Comparison of ENCODE assay signal across 7 mouse cellular contexts in the genomic region with DNA sequence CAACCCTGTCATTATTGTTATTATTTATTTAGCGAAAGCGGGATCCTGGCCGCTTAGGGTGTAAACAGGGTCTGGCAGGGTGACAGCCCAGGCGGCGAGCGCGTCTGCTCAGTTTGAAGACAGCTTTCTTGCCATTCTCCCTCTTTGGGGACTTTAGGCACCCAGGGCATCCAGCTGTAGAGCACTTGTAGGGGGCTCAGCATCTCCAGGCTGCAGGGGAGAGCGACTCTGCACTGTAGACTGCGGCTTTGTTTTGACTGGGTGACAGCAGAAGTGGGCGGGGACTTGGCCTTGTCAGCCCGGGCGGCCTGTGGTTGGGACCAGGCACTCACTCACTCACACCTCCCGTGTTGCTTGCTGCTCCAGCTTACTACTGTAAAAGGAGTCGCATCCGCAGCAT. TPM values are rescaled to one million over a fixed set of nuclear protein-coding genes. Genes with fewer than 3 reads are reported as not detected.
A peak's percentile ranks its signal among the peaks of the same experiment; 100 is the strongest.
DNase-seq lines count a peak whose midpoint lies in the region; ATAC-seq and TF ChIP-seq lines count a peak whose summit lies in the region.

No protein-coding gene starts in this region.

- ATAC-seq in limb, embryonic 12.5 days (ENCODE audit: insufficient number of reproducible peaks, insufficient read depth, low FRiP score, low TSS enrichment, low read depth), result peak; percentile 76; the same call in 1 of the 2 replicates
- ATAC-seq in midbrain, embryonic 13.5 days, result peak; percentile 92

- peak; percentile 70 to 75 for DNase-seq in adrenal gland, adult 18-20 months (ENCODE audit: low spot score in 2 of 2)
- DNase-seq in gastrocnemius, postnatal 14 days, result peak; percentile 85
- peak; percentile 91 for DNase-seq in induced T-regulatory cell, adult 2 months (ENCODE audit: low read depth)
- peak; percentile 79 for DNase-seq in spleen, adult 12 weeks (ENCODE audit: low spot score)

- no peaks in the 10 kb centered on the region for H3K36me3 ChIP-seq in limb, embryonic 12.5 days
- no peaks in the 10 kb centered on the region for H3K36me3 ChIP-seq in midbrain, embryonic 13.5 days

- WGBS in limb, embryonic 12.5 days, result 0% methylated on average over 15 of the region's 15 CpGs
- 1% methylated on average over 15 of the region's 15 CpGs for WGBS in midbrain, embryonic 13.5 days

- intact Hi-C loops in gastrocnemius, postnatal 14 days (cut with DNase I; ENCODE audit: low total_unique reads), result no loop called here

- H3K4me2 ChIP-seq in limb, embryonic 12.5 days, result peak overlapping the region; percentile 98
- peak overlapping the region; percentile 93 for H3K4me2 ChIP-seq in midbrain, embryonic 13.5 days (replicated peaks)

- H3K4me1 ChIP-seq in cortical plate, adult 2 months (ENCODE audit: control insufficient read depth, insufficient read depth, low read length), result no peaks in the 10 kb centered on the region; the same call in 1 of the 2 replicates
- peaks cover 21% of the 10 kb centered on the region for H3K4me1 ChIP-seq in limb, embryonic 12.5 days (replicated peaks)
- H3K4me1 ChIP-seq in midbrain, embryonic 13.5 days (replicated peaks), result peaks cover 30% of the 10 kb centered on the region

- no peaks in the 10 kb centered on the region for H3K9me3 ChIP-seq in limb, embryonic 12.5 days
- H3K9me3 ChIP-seq in midbrain, embryonic 13.5 days, result no peaks in the 10 kb centered on the region

- peak overlapping the region; percentile 33 for H3K27ac ChIP-seq in cortical plate, adult 2 months (ENCODE audit: insufficient read depth, low read length)
- H3K27ac ChIP-seq in limb, embryonic 12.5 days, result peak overlapping the region; percentile 87; the same call in 1 of the 2 replicates
- peak overlapping the region; percentile 97 for H3K27ac ChIP-seq in midbrain, embryonic 13.5 days

- TF ChIP-seq POLR2A in cortical plate, adult 2 months (IDR thresholded peaks at IDR 0.05; ENCODE audit: extremely low read depth, insufficient read depth, low read length), result peak; percentile 40; the same call in 1 of the 2 replicates

- no peak for TF ChIP-seq CTCF in cortical plate, adult 2 months (IDR thresholded peaks at IDR 0.05; ENCODE audit: extremely low read depth, insufficient read depth, low read length)

- peak overlapping the region; percentile 95 for H3K9ac ChIP-seq in limb, embryonic 12.5 days (replicated peaks)
- H3K9ac ChIP-seq in midbrain, embryonic 13.5 days (replicated peaks), result peak overlapping the region; percentile 94

- no peaks in the 10 kb centered on the region for H3K27me3 ChIP-seq in limb, embryonic 12.5 days
- H3K27me3 ChIP-seq in midbrain, embryonic 13.5 days, result no peaks in the 10 kb centered on the region

- peak overlapping the region; percentile 84 for H3K4me3 ChIP-seq in cortical plate, adult 2 months (ENCODE audit: insufficient read depth, low read length)
- peak overlapping the region; percentile 88 for H3K4me3 ChIP-seq in limb, embryonic 12.5 days (replicated peaks)
- peak overlapping the region; percentile 86 for H3K4me3 ChIP-seq in midbrain, embryonic 13.5 days (replicated peaks)

RNA-seq across cellular contexts. Expression of gene Kat2b, which starts 1.5 kb away (rescaled TPM):
- total RNA-seq in adrenal gland, adult 18-20 months (2021), result 10 to 100 TPM; 50.8 to 85.6 TPM
- polyA plus RNA-seq in cortical plate, adult 2 months (2012; rRNA removed), result 11.0 and 12.2 TPM in 2 replicates
- 10 to 100 TPM; 31.5 to 40.9 TPM for total RNA-seq in gastrocnemius, postnatal 14 days (2021)
- 2.3 and 2.7 TPM in 2 replicates for polyA plus RNA-seq in limb, embryonic 12.5 days (2016; fragmentation: Nextera tagmentation; extraction: Ambion mirVana)
- polyA plus RNA-seq in midbrain, embryonic 13.5 days (2015; fragmentation: Nextera tagmentation; extraction: Ambion mirVana), result 5.0 and 7.6 TPM in 2 replicates

RNA-seq across cellular contexts. Expression of gene Pp2d1, which starts 28.9 kb away (rescaled TPM):
- total RNA-seq in adrenal gland, adult 18-20 months (2021), result not detected
- polyA plus RNA-seq in cortical plate, adult 2 months (2012; rRNA removed), result 0.04 TPM in 1 of 2 replicates, not detected in the other
- total RNA-seq in gastrocnemius, postnatal 14 days (2021), result not detected
- polyA plus RNA-seq in limb, embryonic 12.5 days (2016; fragmentation: Nextera tagmentation; extraction: Ambion mirVana), result 0.26 and 0.33 TPM in 2 replicates
- polyA plus RNA-seq in midbrain, embryonic 13.5 days (2015; fragmentation: Nextera tagmentation; extraction: Ambion mirVana), result 0.42 and 0.63 TPM in 2 replicates

Comparison
In these comparisons a context has a peak if more than half of its experiments do, and no peak if none do; other contexts are left out.
1. Peak in every context shown above with its lines: DNase-seq, ATAC-seq, H3K4me3 ChIP-seq and H3K27ac ChIP-seq.
2. H3K27ac ChIP-seq: peak in every context shown above with its lines; median percentile 97 in midbrain, embryonic 13.5 days; 87 in limb, embryonic 12.5 days; 33 in cortical plate, adult 2 months.